In the genomic region with DNA sequence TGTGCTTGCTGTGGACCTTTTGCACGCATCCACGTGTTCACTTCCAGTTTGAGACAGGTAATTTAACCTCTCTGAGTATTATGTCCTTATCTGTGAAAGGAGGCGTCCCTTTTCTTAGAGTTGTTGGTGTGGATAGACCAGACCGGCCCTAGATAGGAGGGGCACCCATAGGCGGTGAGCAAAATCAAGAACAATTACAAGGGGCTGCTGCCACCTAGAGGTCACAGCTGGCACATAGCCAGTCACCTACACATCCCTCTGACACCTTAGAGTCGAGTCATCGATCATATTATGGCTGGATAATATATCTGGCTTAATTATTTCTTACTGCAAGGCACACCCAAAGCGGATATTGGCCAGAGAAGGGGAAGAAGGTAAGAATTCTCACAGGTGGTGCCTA, we compare ENCODE assay signal across 9 mouse cellular contexts. TPM values are rescaled to one million over a fixed set of nuclear protein-coding genes. Genes with fewer than 3 reads are reported as not detected.
DNase-seq lines count a peak whose midpoint lies in the region; ATAC-seq and TF ChIP-seq lines count a peak whose summit lies in the region.
"Had no signal": no experiment of that assay in that cellular context is flagged by ENCODE, and none has a peak within 500 bp of the region (broad histone marks: within the 10 kb centered on the region; RNA-seq: fewer than 3 reads in every experiment).

No protein-coding gene starts in this region.

- H3K9me3 ChIP-seq in embryonic facial prominence, embryonic 11.5 days (replicated peaks; ENCODE audit: control insufficient read depth, low read length) = no peaks in the 10 kb centered on the region
- no peaks in the 10 kb centered on the region for H3K9me3 ChIP-seq in neural tube, embryonic 15.5 days (replicated peaks)

- H3K36me3 ChIP-seq in embryonic facial prominence, embryonic 11.5 days (replicated peaks; ENCODE audit: control insufficient read depth, insufficient read depth, low read depth, low read length) = no peaks in the 10 kb centered on the region
- H3K36me3 ChIP-seq in neural tube, embryonic 15.5 days = no peaks in the 10 kb centered on the region

- H3K27me3 ChIP-seq in embryonic facial prominence, embryonic 11.5 days (ENCODE audit: control insufficient read depth, insufficient read depth, low read length) = 0 out of 2 replicates have a peak, but pooled peaks cover 4% of the 10 kb centered on the region
- H3K27me3 ChIP-seq in neural tube, embryonic 15.5 days (replicated peaks) = no peaks in the 10 kb centered on the region; the same call in 1 of the 2 replicates

- peaks cover 8% of the 10 kb centered on the region for H3K4me1 ChIP-seq in embryonic facial prominence, embryonic 11.5 days (ENCODE audit: control insufficient read depth, insufficient read depth, low read length)
- H3K4me1 ChIP-seq in lung, adult 2 months (ENCODE audit: control insufficient read depth, insufficient read depth, low read length) = peaks cover 38% of the 10 kb centered on the region
- peaks cover 41% of the 10 kb centered on the region for H3K4me1 ChIP-seq in neural tube, embryonic 15.5 days

- no peak overlapping the region for H3K9ac ChIP-seq in embryonic facial prominence, embryonic 11.5 days (replicated peaks; ENCODE audit: low read length)
- no peak overlapping the region for H3K9ac ChIP-seq in neural tube, embryonic 15.5 days (replicated peaks)

- peak; percentile 75 for TF ChIP-seq CTCF in lung, adult 2 months (IDR thresholded peaks at IDR 0.05; ENCODE audit: insufficient read depth, low read length)

- ATAC-seq in embryonic facial prominence, embryonic 11.5 days (replicated peaks; ENCODE audit: insufficient number of reproducible peaks, low FRiP score, low TSS enrichment, low read depth) = no peak
- ATAC-seq in neural tube, embryonic 15.5 days (ENCODE audit: low FRiP score) = peak; percentile 59; the same call in 1 of the 2 replicates

- no peak overlapping the region for H3K27ac ChIP-seq in embryonic facial prominence, embryonic 11.5 days (replicated peaks; ENCODE audit: low read depth, low read length)
- no peak overlapping the region for H3K27ac ChIP-seq in neural tube, embryonic 15.5 days (replicated peaks)

- intact Hi-C loops in gastrocnemius, postnatal 36 days (cut with DNase I) = loop anchor here (2.0 kb wide), 1 partner anchor 13 kb away; no protein-coding TSS in a partner anchor

- TF ChIP-seq POLR2A in lung, adult 2 months (IDR thresholded peaks at IDR 0.05; ENCODE audit: borderline replicate concordance, extremely low read depth, low read depth, low read length) = no peak

- H3K4me3 ChIP-seq in embryonic facial prominence, embryonic 11.5 days (ENCODE audit: low read depth, low read length) = no peak overlapping the region
- H3K4me3 ChIP-seq in lung, adult 2 months (replicated peaks; ENCODE audit: extremely low read depth, low read depth, low read length) = no peak overlapping the region
- no peak overlapping the region for H3K4me3 ChIP-seq in neural tube, embryonic 15.5 days (replicated peaks)

- WGBS in embryonic facial prominence, embryonic 11.5 days = 8% methylated on average over 8 of the region's 8 CpGs
- 26% methylated on average over 8 of the region's 8 CpGs for WGBS in lung, adult 2 months
- WGBS in neural tube, embryonic 15.5 days = 7% methylated on average over 8 of the region's 8 CpGs

- peak; percentile 57 for DNase-seq in adrenal gland, postnatal 14 days
- DNase-seq in adrenal gland, adult 8-10 months = no peak
- peak; percentile 60 for DNase-seq in ES-CJ7 (ENCODE audit: low read depth, low spot score)
- DNase-seq in embryonic facial prominence, embryonic 11.5 days (ENCODE audit: low spot score) = peak; percentile 75
- peak; percentile 82 for DNase-seq in induced T-regulatory cell, adult 2 months (ENCODE audit: low read depth)
- DNase-seq in lung, adult 2 months = peak; percentile 47
- no peak for DNase-seq in gastrocnemius, postnatal 36 days

- no peak overlapping the region for H3K4me2 ChIP-seq in embryonic facial prominence, embryonic 11.5 days (ENCODE audit: low read depth, low read length)
- H3K4me2 ChIP-seq in neural tube, embryonic 15.5 days = peak overlapping the region; percentile 19; the same call in 1 of the 2 replicates

RNA-seq across cellular contexts. Expression of a gene that starts 2.6 kb away (rescaled TPM):
- 4.2 and 4.8 TPM in 2 replicates for total RNA-seq in adrenal gland, postnatal 14 days (2021)
- total RNA-seq in adrenal gland, adult 8-10 months (2022) = 10 to 100 TPM in 2 of 4 experiments, 1 to 10 TPM in 2; 5.3 to 18.8 (median 11.2) TPM
- 0.52 and 0.66 TPM in 2 replicates for polyA plus RNA-seq in embryonic facial prominence, embryonic 11.5 days (2014; fragmentation: Nextera tagmentation; extraction: Ambion mirVana)
- polyA plus RNA-seq in lung, adult 2 months (2012; rRNA removed) = 20.8 and 27.6 TPM in 2 replicates
- 0.97 and 1.2 TPM in 2 replicates for polyA plus RNA-seq in neural tube, embryonic 15.5 days (2015; fragmentation: Nextera tagmentation; extraction: Ambion mirVana)
- total RNA-seq in gastrocnemius, postnatal 36 days (2021) = 10 to 100 TPM; 13.8 to 15.4 TPM

RNA-seq across cellular contexts. Expression of a gene that starts 12.7 kb away (rescaled TPM):
- total RNA-seq in adrenal gland, postnatal 14 days (2021) = not detected in 2 replicates
- total RNA-seq in adrenal gland, adult 8-10 months (2022) = not detected
- polyA plus RNA-seq in embryonic facial prominence, embryonic 11.5 days (2014; fragmentation: Nextera tagmentation; extraction: Ambion mirVana) = not detected in 2 replicates
- 2.2 and 70.4 TPM in 2 replicates for polyA plus RNA-seq in lung, adult 2 months (2012; rRNA removed)
- 1.2 TPM in 1 of 2 replicates, not detected in the other for polyA plus RNA-seq in neural tube, embryonic 15.5 days (2015; fragmentation: Nextera tagmentation; extraction: Ambion mirVana)
- not detected for total RNA-seq in gastrocnemius, postnatal 36 days (2021)
- total RNA-seq: layer of hippocampus, postnatal 25 days had no signal

RNA-seq across cellular contexts. Expression of a gene that starts 14.3 kb away (rescaled TPM):
- 28.8 and 30.0 TPM in 2 replicates for total RNA-seq in adrenal gland, postnatal 14 days (2021)
- 10 to 100 TPM; 36.3 to 48.6 (median 39.9) TPM for total RNA-seq in adrenal gland, adult 8-10 months (2022)
- polyA plus RNA-seq in embryonic facial prominence, embryonic 11.5 days (2014; fragmentation: Nextera tagmentation; extraction: Ambion mirVana) = 22.8 and 25.8 TPM in 2 replicates
- 18.1 and 23.5 TPM in 2 replicates for polyA plus RNA-seq in lung, adult 2 months (2012; rRNA removed)
- 22.0 and 23.5 TPM in 2 replicates for polyA plus RNA-seq in neural tube, embryonic 15.5 days (2015; fragmentation: Nextera tagmentation; extraction: Ambion mirVana)
- total RNA-seq in gastrocnemius, postnatal 36 days (2021) = 1 to 10 TPM; 3.8 to 4.9 TPM

RNA-seq across cellular contexts. Expression of a gene that starts 19.7 kb away (rescaled TPM):
- total RNA-seq in adrenal gland, postnatal 14 days (2021) = 26.3 and 28.1 TPM in 2 replicates
- 10 to 100 TPM; 43.7 to 68.9 (median 51.7) TPM for total RNA-seq in adrenal gland, adult 8-10 months (2022)
- polyA plus RNA-seq in embryonic facial prominence, embryonic 11.5 days (2014; fragmentation: Nextera tagmentation; extraction: Ambion mirVana) = 1.5 and 1.8 TPM in 2 replicates
- 5.8 and 9.2 TPM in 2 replicates for polyA plus RNA-seq in lung, adult 2 months (2012; rRNA removed)
- polyA plus RNA-seq in neural tube, embryonic 15.5 days (2015; fragmentation: Nextera tagmentation; extraction: Ambion mirVana) = 65.4 and 75.6 TPM in 2 replicates
- total RNA-seq in gastrocnemius, postnatal 36 days (2021) = not detected

RNA-seq across cellular contexts. Expression of a gene that starts 31.6 kb away (rescaled TPM):
- 1.1 and 8.7 TPM in 2 replicates for total RNA-seq in adrenal gland, postnatal 14 days (2021)
- total RNA-seq in adrenal gland, adult 8-10 months (2022) = 1 to 10 TPM; 2.0 to 4.1 (median 3.0) TPM
- polyA plus RNA-seq in embryonic facial prominence, embryonic 11.5 days (2014; fragmentation: Nextera tagmentation; extraction: Ambion mirVana) = 0.22 and 0.40 TPM in 2 replicates
- polyA plus RNA-seq in lung, adult 2 months (2012; rRNA removed) = 11.8 and 15.2 TPM in 2 replicates
- 1.0 and 2.2 TPM in 2 replicates for polyA plus RNA-seq in neural tube, embryonic 15.5 days (2015; fragmentation: Nextera tagmentation; extraction: Ambion mirVana)
- under 1 TPM; 0.26 to 0.52 TPM for total RNA-seq in gastrocnemius, postnatal 36 days (2021)

Comparison
In these comparisons a context has a peak if more than half of its experiments do, and no peak if none do; other contexts are left out.
1. DNase-seq: peak in adrenal gland, postnatal 14 days (single experiment), ES-CJ7 (single experiment), embryonic facial prominence, embryonic 11.5 days (single experiment), induced T-regulatory cell, adult 2 months (single experiment) and lung, adult 2 months (single experiment); none in adrenal gland, adult 8-10 months (single experiment) and gastrocnemius, postnatal 36 days (0 of 2).